Mouse (Mus musculus) ovary, postnatal 36 days (tissue): Measurements from ENCODE around the gene Xlr3b.
A peak's percentile ranks its signal among the peaks of the same experiment; 100 is the strongest.
"Not testable (repeated sequence)": the region's sequence is repeated elsewhere in the genome, so short reads cannot be mapped to it uniquely, and the experiment has no call there.

Experiments
- DNase-seq: peaks from one replicate; pipeline ENCODE4 v3.0.0; 2022; ENCODE audit warnings: low spot score, mixed read lengths

The Xlr3b gene

DNA sequence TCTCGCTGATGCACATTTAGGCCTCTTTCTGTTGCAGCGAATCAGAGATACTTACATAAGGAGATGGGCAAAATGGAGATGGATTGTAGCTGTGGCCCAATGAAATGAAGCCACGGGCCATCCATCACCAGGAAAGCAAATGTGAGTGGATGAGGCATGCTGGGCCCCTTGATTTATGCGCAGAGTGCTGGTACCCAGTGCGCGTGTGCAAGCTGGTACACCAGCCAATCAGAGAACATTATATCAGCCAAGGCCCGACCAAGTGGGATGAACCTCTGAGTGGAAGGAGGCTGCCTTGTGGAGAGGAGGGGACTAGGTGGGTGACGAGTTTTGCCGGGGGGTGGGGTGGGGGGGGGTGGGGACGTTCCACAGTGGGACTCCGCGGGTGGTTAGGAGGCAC lies at the start of gene Xlr3b:
Xlr3b (plus strand) TSS at position 274 of the 400 bp plus-strand sequence.
- not testable (repeated sequence) for DNase-seq

DNA sequence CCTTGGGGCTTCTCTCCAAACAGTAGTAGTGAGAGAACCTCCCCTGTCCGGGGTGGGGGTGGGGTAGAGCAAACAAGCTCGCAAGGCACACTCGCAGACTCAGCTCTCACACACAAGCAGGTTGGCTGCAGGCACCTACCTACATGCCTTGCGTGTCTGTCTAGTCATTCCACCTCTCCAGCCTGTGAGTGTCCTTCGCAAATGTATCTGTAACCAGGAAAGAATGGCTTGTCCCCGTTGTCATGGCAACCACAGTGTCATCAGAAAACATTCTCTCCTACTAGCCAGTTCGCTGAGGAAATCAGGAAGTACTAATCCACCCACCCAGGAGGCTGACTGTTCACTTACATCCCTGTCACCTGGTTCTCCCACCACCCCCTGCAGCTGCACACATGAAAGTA lies 48.8 kb upstream of the Xlr3b start:
- DNase-seq = not testable (repeated sequence)

DNA sequence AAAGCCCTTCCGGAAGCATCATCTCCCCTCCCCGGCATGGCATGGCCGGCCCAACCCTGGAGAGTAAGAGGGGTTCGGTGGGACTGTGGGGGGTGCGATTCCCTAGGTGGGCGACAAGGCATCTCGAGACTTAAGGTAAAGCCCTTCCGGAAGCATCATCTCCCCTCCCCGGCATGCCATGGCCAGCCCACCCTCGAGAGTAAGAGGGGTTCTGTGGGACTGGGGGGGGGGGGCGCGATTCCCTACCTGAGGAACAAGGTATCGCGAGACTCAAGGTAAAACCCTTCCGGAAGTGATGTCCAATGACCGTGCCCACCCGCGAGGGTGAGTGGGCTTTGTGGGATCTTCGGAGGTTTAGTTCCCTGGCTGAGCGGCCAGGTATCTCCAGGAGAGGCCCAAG lies 43.5 kb upstream of the Xlr3b start, which contains the start of gene Xlr5b:
Xlr5b (plus strand) TSS at position 301 of the 400 bp plus-strand sequence.
- DNase-seq = not testable (repeated sequence)

DNA sequence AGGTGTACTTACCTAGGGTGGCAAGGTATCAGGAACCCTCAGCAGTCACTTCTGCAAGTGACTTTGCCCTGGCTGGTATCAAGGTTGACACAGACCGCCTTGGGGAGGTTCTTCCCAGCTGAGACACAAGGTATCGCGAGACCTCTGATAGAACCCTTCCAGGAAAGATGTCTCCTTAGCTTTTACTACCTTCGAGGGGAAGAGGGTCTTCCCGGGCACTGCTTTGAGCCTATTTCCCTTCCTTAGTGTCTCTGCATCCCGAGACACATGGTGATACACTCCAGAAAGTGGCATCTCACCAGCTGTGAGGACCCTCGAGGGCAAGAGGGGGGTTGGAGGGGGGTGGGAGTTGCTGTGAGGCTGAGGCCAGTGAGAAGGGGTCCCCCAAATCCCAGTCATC lies 42.7 kb upstream of the Xlr3b start, which contains the start of gene DXBay18:
DXBay18 (minus strand) TSS at position 101 of the 400 bp plus-strand sequence.
- not testable (repeated sequence) for DNase-seq

DNA sequence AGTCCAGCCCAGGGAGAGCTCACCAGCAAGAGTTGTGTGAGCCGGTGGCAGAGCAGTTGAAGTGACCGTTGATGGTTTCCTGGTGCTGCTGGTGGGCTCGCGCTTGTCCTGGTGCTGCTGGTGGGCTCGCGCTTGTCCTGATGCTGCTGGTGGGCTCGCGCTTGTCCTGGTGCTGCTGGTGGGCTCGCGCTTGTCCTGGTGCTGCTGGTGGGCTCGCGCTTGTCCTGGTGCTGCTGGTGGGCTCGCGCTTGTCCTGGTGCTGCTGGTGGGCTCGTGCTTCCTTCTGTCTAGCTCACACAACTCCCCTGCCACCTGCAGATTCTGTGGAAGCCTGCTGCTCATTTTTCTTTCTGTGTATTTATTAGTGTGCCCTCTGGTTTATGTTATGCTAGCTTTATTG lies 15.1 kb upstream of the Xlr3b start, which contains the start of gene Spin2d:
Spin2d (minus strand) TSS at position 101 of the 400 bp plus-strand sequence.
- DNase-seq = not testable (repeated sequence)

DNA sequence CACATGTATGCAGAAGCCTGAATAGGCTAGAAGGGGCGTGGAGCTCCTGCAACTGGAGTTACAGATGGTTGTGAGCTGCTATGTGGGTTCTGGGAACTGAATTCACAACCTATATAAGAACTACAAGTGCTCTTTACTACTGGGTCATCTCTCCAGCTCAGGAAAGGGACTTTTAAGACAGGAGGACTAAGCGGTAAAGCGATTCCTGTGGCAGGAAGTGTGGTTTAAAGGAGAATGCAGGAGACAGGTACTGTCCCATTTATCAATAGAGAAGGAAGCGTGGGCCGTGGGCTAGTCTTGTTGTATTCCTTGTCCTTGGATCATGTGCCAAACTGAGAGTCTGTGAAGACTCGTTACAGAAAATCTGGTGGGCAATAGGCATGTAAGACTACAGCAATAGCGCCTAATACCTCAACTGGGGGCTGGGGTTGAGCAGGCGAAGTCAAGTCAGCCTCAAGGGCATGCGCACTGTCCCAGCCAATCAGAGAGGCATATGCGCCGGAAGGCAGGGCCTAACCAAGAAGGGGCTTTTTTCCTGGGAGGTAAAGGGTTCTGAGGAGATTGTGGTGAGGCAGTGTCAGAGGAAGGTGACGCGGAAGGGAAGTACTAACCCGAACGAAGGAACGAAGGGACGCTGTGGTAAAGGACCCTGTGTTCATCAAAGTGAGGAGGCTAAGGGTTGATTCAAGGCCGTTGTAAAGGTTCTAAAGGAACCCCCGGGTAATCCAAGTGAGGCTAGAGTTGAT lies 22.0 kb downstream of the Xlr3b start, which contains the start of gene Xlr4b:
Xlr4b (plus strand) TSS at position 515 of the 746 bp plus-strand sequence.
- DNase-seq = not testable (repeated sequence)

DNA sequence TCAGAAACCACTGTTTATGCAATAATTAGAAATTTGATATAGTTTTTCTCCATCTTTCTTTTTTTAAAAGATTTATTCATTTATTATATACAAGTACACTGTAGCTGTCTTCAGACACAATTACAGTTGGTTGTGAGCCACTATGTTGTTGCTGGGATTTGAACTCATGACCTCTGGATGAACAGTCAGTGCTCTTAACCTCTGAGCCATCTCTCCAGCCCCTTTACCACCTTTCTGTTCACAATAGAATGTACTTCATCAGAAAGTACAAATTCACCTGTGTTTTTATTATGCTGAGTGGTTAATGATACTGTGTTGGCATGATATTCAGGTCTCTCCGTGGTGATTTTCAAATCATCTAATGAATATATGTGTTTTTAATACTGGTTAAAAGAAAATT lies 33.4 kb downstream of the Xlr3b start:
- no peak for DNase-seq

DNA sequence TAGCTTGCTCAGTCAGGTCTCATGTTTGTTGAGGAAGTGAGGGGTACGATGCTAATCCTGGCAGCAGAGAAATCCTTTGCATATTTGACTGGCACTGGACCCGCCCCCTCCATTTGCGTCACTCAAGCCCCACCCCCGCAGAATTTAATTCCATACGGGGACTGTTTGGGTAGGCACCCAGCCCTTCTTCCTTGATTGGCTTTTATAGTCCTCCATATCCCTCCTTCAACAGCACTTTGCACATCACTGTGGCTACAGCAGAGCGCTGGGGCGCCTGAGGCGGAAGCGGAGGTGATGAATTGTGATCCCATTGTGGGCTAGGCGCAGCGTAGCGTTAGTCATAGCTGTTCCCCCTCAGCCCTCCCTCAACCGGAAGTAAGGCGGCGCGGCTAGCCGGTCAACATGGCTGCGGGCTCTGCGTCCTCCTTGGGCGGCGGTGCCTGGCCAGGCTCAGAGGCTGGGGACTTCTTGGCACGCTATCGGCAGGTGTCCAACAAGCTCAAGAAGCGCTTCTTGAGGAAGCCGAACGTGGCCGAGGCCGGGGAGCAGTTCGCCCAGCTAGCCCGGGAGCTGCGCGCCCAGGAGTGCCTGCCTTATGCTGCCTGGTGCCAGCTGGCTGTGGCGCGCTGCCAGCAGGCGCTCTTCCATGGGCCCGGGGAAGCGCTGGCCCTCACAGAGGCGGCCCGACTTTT lies 36.1 kb downstream of the Xlr3b start, which contains the start of gene F8a:
F8a (plus strand) TSS at position 378 of the 692 bp plus-strand sequence.
- DNase-seq = peak; percentile 76

DNA sequence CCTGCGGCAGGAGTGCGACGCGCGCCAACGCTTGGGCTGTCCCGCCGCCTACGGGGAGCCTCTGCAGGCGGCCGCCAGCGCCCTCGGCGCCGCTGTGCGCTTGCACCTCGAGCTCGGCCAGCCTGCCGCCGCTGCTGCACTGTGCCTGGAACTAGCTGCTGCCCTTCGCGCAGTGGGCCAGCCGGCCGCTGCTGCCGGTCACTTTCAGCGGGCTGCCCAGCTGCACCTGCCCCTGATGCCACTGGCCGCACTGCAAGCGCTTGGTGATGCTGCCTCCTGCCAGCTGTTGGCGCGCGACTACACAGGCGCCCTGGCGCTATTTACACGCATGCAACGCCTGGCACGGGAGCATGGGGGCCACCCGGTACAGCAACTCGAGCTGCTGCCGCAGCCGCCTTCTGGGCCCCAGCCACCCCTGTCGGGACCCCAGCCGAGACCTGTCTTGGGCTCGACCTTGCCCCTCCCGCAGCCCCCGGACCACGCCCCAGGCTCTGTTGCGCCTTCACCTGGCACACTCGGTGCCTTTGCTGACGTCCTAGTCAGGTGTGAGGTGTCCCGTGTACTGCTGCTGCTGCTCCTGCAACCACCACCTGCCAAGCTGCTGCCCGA lies 36.7 kb downstream of the Xlr3b start:
- peak; percentile 47 for DNase-seq

DNA sequence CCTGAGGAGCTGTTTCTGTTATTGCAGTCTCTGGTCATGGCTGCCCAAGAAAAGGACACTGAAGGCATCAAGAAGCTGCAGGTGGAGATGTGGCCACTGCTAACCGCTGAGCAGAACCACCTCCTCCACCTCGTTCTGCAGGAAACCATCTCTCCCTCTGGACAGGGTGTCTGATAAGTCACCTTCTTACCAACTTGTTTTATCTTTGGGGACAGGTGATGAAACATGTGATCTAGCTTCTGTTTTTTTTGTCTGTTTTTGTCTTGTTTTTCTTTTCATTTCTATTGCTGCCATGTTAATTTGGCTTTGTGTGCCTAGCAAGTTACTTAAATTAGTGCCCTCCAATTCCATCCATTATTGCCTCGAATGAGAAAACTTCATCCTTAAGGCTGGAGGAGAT lies 37.3 kb downstream of the Xlr3b start:
- DNase-seq = no peak

DNA sequence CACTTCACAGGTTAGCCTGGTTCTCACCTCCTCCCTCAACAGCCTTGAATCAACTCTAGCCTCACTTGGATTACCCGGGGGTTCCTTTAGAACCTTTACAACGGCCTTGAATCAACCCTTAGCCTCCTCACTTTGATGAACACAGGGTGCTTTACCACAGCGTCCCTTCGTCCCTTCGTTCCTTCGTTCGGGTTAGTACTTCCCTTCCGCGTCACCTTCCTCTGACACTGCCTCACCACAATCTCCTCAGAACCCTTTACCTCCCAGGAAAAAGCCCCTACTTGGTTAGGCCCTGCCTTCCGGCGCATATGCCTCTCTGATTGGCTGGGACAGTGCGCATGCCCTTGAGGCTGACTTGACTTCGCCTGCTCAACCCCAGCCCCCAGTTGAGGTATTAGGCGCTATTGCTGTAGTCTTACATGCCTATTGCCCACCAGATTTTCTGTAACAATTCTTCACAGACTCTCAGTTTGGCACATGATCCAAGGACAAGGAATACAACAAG lies 50.9 kb downstream of the Xlr3b start, which contains the start of gene Xlr4c:
Xlr4c (minus strand) TSS at position 310 of the 505 bp plus-strand sequence.
- DNase-seq = not testable (repeated sequence)
